Mouse (Mus musculus): ENCODE results near the gene Sorcs3. TPM values are rescaled to one million over a fixed set of nuclear protein-coding genes. Genes with fewer than 3 reads are reported as not detected.

Gene Sorcs3
- polyA plus RNA-seq, 1 experiment from 2014 or later, result 12.7 TPM

GRCm38 (mm10) chr19:48342770-48343169, 136.9 kb downstream of the Sorcs3 start:
- WGBS, result 77% methylated on average over 4 of the region's 4 CpGs
- no peak for ATAC-seq (ENCODE audit: low read depth)
- Histone ChIP-seq H3K27me3 (no peaks in the 10 kb centered on the region), H3K9ac (no peak overlapping the region), H3K4me3 (no peak overlapping the region), H3K4me1 (replicated peaks) (peaks cover 30% of the 10 kb centered on the region), H3K27ac (replicated peaks) (no peak overlapping the region), H3K9me3 (no peaks in the 10 kb centered on the region), H3K36me3 (no peaks in the 10 kb centered on the region), H3K4me2 (no peak overlapping the region)

- ATAC-seq (ENCODE audit: low read depth), result no peak
- Histone ChIP-seq H3K4me3 (no peak overlapping the region), H3K9ac (no peak overlapping the region), H3K27me3 (no peaks in the 10 kb centered on the region), H3K9me3 (no peaks in the 10 kb centered on the region), H3K36me3 (no peaks in the 10 kb centered on the region), H3K4me2 (no peak overlapping the region), H3K27ac (replicated peaks) (no peak overlapping the region), H3K4me1 (replicated peaks) (peaks cover 30% of the 10 kb centered on the region)
- WGBS, result 30% methylated on average over 7 of the region's 7 CpGs
Measured at GRCm38 (mm10) chr19:48343442-48343841, 137.6 kb downstream of the Sorcs3 start.

GRCm38 (mm10) chr19:48347116-48347515, 141.3 kb downstream of the Sorcs3 start:
- no peaks in the 10 kb centered on the region for H3K36me3 ChIP-seq
- no peaks in the 10 kb centered on the region for H3K27me3 ChIP-seq
- no peak for ATAC-seq (ENCODE audit: low read depth)
- no peaks in the 10 kb centered on the region for H3K9me3 ChIP-seq
- H3K4me1 ChIP-seq (replicated peaks), result peaks cover 30% of the 10 kb centered on the region
- H3K4me3 ChIP-seq, result no peak overlapping the region
- no peak overlapping the region for H3K9ac ChIP-seq
- no peak overlapping the region for H3K27ac ChIP-seq (replicated peaks)
- no peak overlapping the region for H3K4me2 ChIP-seq
- 64% methylated on average over 5 of the region's 5 CpGs for WGBS

- H3K9ac ChIP-seq, result no peak overlapping the region
- no peaks in the 10 kb centered on the region for H3K9me3 ChIP-seq
- no peak overlapping the region for H3K4me3 ChIP-seq
- H3K27me3 ChIP-seq, result no peaks in the 10 kb centered on the region
- no peaks in the 10 kb centered on the region for H3K36me3 ChIP-seq
- 0 out of 2 replicates have a peak, but pooled peaks cover 8% of the 10 kb centered on the region for H3K4me1 ChIP-seq (replicated peaks)
- no peak overlapping the region for H3K4me2 ChIP-seq
- H3K27ac ChIP-seq (replicated peaks), result no peak overlapping the region
- 71% methylated on average over 2 of the region's 2 CpGs for WGBS
- ATAC-seq (ENCODE audit: low read depth), result no peak
Measured at GRCm38 (mm10) chr19:48356806-48357205, 151.0 kb downstream of the Sorcs3 start.

- Histone ChIP-seq H3K4me3 (no peak overlapping the region), H3K36me3 (no peaks in the 10 kb centered on the region), H3K4me1 (replicated peaks) (0 out of 2 replicates have a peak, but pooled peaks cover 8% of the 10 kb centered on the region), H3K27ac (replicated peaks) (no peak overlapping the region), H3K4me2 (no peak overlapping the region), H3K27me3 (no peaks in the 10 kb centered on the region), H3K9ac (no peak overlapping the region), H3K9me3 (no peaks in the 10 kb centered on the region)
- ATAC-seq (ENCODE audit: low read depth), result no peak
- 81% methylated on average over 2 of the region's 2 CpGs for WGBS
Measured at GRCm38 (mm10) chr19:48362167-48362566, 156.3 kb downstream of the Sorcs3 start.

- ATAC-seq (ENCODE audit: low read depth), result no peak
- Histone ChIP-seq H3K4me3 (no peak overlapping the region), H3K4me2 (no peak overlapping the region), H3K36me3 (no peaks in the 10 kb centered on the region), H3K27me3 (no peaks in the 10 kb centered on the region), H3K9me3 (no peaks in the 10 kb centered on the region), H3K27ac (replicated peaks) (no peak overlapping the region), H3K4me1 (replicated peaks) (peaks cover 7% of the 10 kb centered on the region; the same call in 1 of the 2 replicates), H3K9ac (no peak overlapping the region)
- WGBS, result 58% methylated on average over 10 of the region's 10 CpGs
Measured at GRCm38 (mm10) chr19:48368056-48368455, 162.2 kb downstream of the Sorcs3 start.

- H3K27me3 ChIP-seq, result no peaks in the 10 kb centered on the region
- ATAC-seq (ENCODE audit: low read depth), result no peak
- WGBS, result 90% methylated on average over 9 of the region's 9 CpGs
- no peak overlapping the region for H3K4me3 ChIP-seq
- H3K4me2 ChIP-seq, result no peak overlapping the region
- H3K9me3 ChIP-seq, result no peaks in the 10 kb centered on the region
- no peak overlapping the region for H3K27ac ChIP-seq (replicated peaks)
- no peak overlapping the region for H3K9ac ChIP-seq
- no peaks in the 10 kb centered on the region for H3K36me3 ChIP-seq
- peaks cover 7% of the 10 kb centered on the region; the same call in 1 of the 2 replicates for H3K4me1 ChIP-seq (replicated peaks)
Measured at GRCm38 (mm10) chr19:48371787-48372186, 166.0 kb downstream of the Sorcs3 start.

GRCm38 (mm10) chr19:48378006-48378540, 172.2 kb downstream of the Sorcs3 start:
- no peak overlapping the region for H3K9ac ChIP-seq
- 78% methylated on average over 11 of the region's 11 CpGs for WGBS
- no peak for ATAC-seq (ENCODE audit: low read depth)
- no peak overlapping the region for H3K27ac ChIP-seq (replicated peaks)
- H3K27me3 ChIP-seq, result no peaks in the 10 kb centered on the region
- no peaks in the 10 kb centered on the region for H3K9me3 ChIP-seq
- H3K36me3 ChIP-seq, result no peaks in the 10 kb centered on the region
- no peaks in the 10 kb centered on the region for H3K4me1 ChIP-seq (replicated peaks)
- no peak overlapping the region for H3K4me3 ChIP-seq
- H3K4me2 ChIP-seq, result no peak overlapping the region

GRCm38 (mm10) chr19:48391551-48391950, 185.7 kb downstream of the Sorcs3 start:
- peaks cover 18% of the 10 kb centered on the region for H3K4me1 ChIP-seq (replicated peaks)
- H3K9me3 ChIP-seq, result no peaks in the 10 kb centered on the region
- no peak overlapping the region for H3K9ac ChIP-seq
- H3K27me3 ChIP-seq, result no peaks in the 10 kb centered on the region
- H3K36me3 ChIP-seq, result no peaks in the 10 kb centered on the region
- ATAC-seq (ENCODE audit: low read depth), result no peak
- no peak overlapping the region for H3K27ac ChIP-seq (replicated peaks)
- H3K4me3 ChIP-seq, result no peak overlapping the region
- no peak overlapping the region for H3K4me2 ChIP-seq
- 69% methylated on average over 1 of the region's 1 CpGs for WGBS

- Histone ChIP-seq H3K27me3 (no peaks in the 10 kb centered on the region), H3K27ac (replicated peaks) (no peak overlapping the region)
- ATAC-seq (ENCODE audit: low read depth), result no peak
Measured at GRCm38 (mm10) chr19:48404774-48405495, 199.1 kb downstream of the Sorcs3 start.

GRCm38 (mm10) chr19:48408221-48408620, 202.4 kb downstream of the Sorcs3 start:
- H3K27ac ChIP-seq (replicated peaks), result no peak overlapping the region
- no peak for ATAC-seq (ENCODE audit: low read depth)
- no peak overlapping the region for H3K4me2 ChIP-seq
- 0 out of 2 replicates have a peak, but pooled peaks cover 4% of the 10 kb centered on the region for H3K4me1 ChIP-seq (replicated peaks)
- H3K9ac ChIP-seq, result no peak overlapping the region
- H3K9me3 ChIP-seq, result no peaks in the 10 kb centered on the region
- no peak overlapping the region for H3K4me3 ChIP-seq
- WGBS, result 70% methylated on average over 4 of the region's 4 CpGs
- H3K36me3 ChIP-seq, result no peaks in the 10 kb centered on the region
- no peaks in the 10 kb centered on the region for H3K27me3 ChIP-seq

More at GRCm38 (mm10) chr19:48404774-48405495, 199.1 kb downstream of the Sorcs3 start:
- Histone ChIP-seq H3K9ac (no peak overlapping the region), H3K36me3 (no peaks in the 10 kb centered on the region), H3K4me2 (no peak overlapping the region), H3K9me3 (no peaks in the 10 kb centered on the region), H3K4me1 (replicated peaks) (0 out of 2 replicates have a peak, but pooled peaks cover 4% of the 10 kb centered on the region), H3K4me3 (no peak overlapping the region)
- 39% methylated on average over 7 of the region's 7 CpGs for WGBS

GRCm38 (mm10) chr19:48411332-48411731, 205.5 kb downstream of the Sorcs3 start:
- 47% methylated on average over 2 of the region's 2 CpGs for WGBS
- no peak for ATAC-seq (ENCODE audit: low read depth)
- no peaks in the 10 kb centered on the region for H3K9me3 ChIP-seq

More at GRCm38 (mm10) chr19:48411332-48411731, 205.5 kb downstream of the Sorcs3 start:
- Histone ChIP-seq H3K4me3 (no peak overlapping the region), H3K27me3 (no peaks in the 10 kb centered on the region), H3K4me1 (replicated peaks) (no peaks in the 10 kb centered on the region), H3K27ac (replicated peaks) (no peak overlapping the region), H3K4me2 (no peak overlapping the region), H3K36me3 (no peaks in the 10 kb centered on the region), H3K9ac (no peak overlapping the region)

Data from neural tube, embryonic 13.5 days (tissue).